Mouse (Mus musculus): ENCODE results near the gene Cdh23.

GRCm38 (mm10) chr10:60370601-60371061 is 325.7 kb downstream of the Cdh23 start:
- TF ChIP-seq CTCF (IDR thresholded peaks at IDR 0.05) (no peak), POLR2A (IDR thresholded peaks at IDR 0.05; ENCODE audit: insufficient read depth, low read depth, low read length) (no peak)

Measured in heart, adult 2 months (tissue).